Mouse (Mus musculus) inflammation-experienced regulatory T-cells, adult 6 months (primary cell): ENCODE measurements around the gene Rtl8a. TPM values are rescaled to one million over a fixed set of nuclear protein-coding genes. Genes with fewer than 3 reads are reported as not detected.

Experiments
- polyA plus RNA-seq, 3 experiments: library from polyadenylated mRNA; unstranded; fragments of 100-300 nt; shearing (Covaris generic); gene quantifications; one replicate each; pipeline ENCODE4 v1.2.1; 2017

Gene Rtl8a
- polyA plus RNA-seq, 3 experiments from 2014 or later = 10.8 to 16.7 (median 12.2) TPM

Other genes starting within 250 kb of the Rtl8a start
- gene Etd, start 208.8 kb downstream of the Rtl8a start, polyA plus RNA-seq = not detected
- 10 to 100 TPM; 20.6 to 49.1 (median 33.3) TPM for gene Rtl8c, start 35.6 kb downstream of the Rtl8a start, polyA plus RNA-seq
- gene Gm14597, start 34.7 kb downstream of the Rtl8a start, polyA plus RNA-seq = not detected
- 10 to 100 TPM in 2 of 3 experiments, 1 to 10 TPM in 1; 9.5 to 10.3 (median 10.2) TPM for gene Rtl8b, start 26.7 kb upstream of the Rtl8a start, polyA plus RNA-seq
- not detected for gene 4930502E18Rik, start 81.1 kb upstream of the Rtl8a start, polyA plus RNA-seq
- not detected for gene 1700013H16Rik, start 114.1 kb upstream of the Rtl8a start, polyA plus RNA-seq
- not detected for gene Zfp36l3, start 132.7 kb upstream of the Rtl8a start, polyA plus RNA-seq
- 1 to 10 TPM in 1 of 3 experiments, under 1 TPM in 1, not detected in 1; 0.87 to 6.7 TPM for gene Xlr, start 154.0 kb upstream of the Rtl8a start, polyA plus RNA-seq